8 mouse cellular contexts compared by ENCODE assay signal in the genomic region with DNA sequence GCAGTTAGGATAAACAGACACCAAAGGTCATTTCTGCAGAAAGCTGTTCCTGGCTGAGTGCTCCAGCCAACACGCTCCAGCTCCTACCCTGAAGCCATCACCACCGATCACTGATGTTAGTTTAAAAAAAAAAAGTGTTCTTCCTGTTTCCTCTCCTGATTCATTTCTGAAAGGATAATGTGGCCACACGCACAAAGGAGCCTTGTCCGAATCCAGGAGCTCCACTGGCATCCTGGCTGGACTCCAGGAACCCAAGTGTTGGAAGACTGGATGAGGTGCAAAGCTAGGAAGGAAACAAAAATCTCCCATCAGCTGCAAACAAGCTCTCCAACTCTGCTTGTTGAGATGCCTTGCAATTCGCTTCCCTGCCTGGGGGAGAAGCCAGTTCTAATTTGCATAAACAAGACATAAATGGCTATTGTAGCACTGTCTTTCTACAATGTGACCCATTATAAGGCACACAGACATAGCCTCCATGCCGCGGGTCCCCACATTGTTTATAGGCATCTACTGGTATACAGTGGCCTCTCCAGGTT. TPM values are rescaled to one million over a fixed set of nuclear protein-coding genes. Genes with fewer than 3 reads are reported as not detected.
DNase-seq lines count a peak whose midpoint lies in the region; ATAC-seq and TF ChIP-seq lines count a peak whose summit lies in the region.

No protein-coding gene starts in this region.

- intact Hi-C loops in gastrocnemius, adult 2 months (cut with DNase I): no loop called here

- peak; percentile 19 for DNase-seq in gastrocnemius, adult 2 months
- no peak for DNase-seq in gastrocnemius, adult 18-20 months (ENCODE audit: low spot score)
- DNase-seq in kidney, postnatal 14 days: peak; percentile 42
- DNase-seq in lung, embryonic 14.5 days: peak; percentile 95

- no peaks in the 10 kb centered on the region for H3K36me3 ChIP-seq in heart, embryonic 14.5 days (ENCODE audit: control insufficient read depth, insufficient read depth, low read length)
- H3K36me3 ChIP-seq in lung, embryonic 14.5 days (ENCODE audit: insufficient read depth): no peaks in the 10 kb centered on the region
- no peaks in the 10 kb centered on the region for H3K36me3 ChIP-seq in stomach, embryonic 14.5 days (ENCODE audit: control insufficient read depth, insufficient read depth, low read length)

- no peaks in the 10 kb centered on the region for H3K9me3 ChIP-seq in heart, embryonic 14.5 days (ENCODE audit: control insufficient read depth, low read length)
- H3K9me3 ChIP-seq in lung, embryonic 14.5 days (ENCODE audit: low read depth, low read length): no peaks in the 10 kb centered on the region
- H3K9me3 ChIP-seq in stomach, embryonic 14.5 days (ENCODE audit: control insufficient read depth, low read depth, low read length): no peaks in the 10 kb centered on the region

- H3K4me1 ChIP-seq in cortical plate, adult 2 months (ENCODE audit: control insufficient read depth, insufficient read depth, low read length): no peaks in the 10 kb centered on the region
- peaks cover 18 to 27% of the 10 kb centered on the region in 2 experiments for H3K4me1 ChIP-seq in heart, embryonic 14.5 days (ENCODE audit: control insufficient read depth in 2 of 2, insufficient read depth in 2 of 2, low read length in 2 of 2)
- H3K4me1 ChIP-seq in lung, embryonic 14.5 days (ENCODE audit: insufficient read depth): peaks cover 15% of the 10 kb centered on the region
- peaks cover 11% of the 10 kb centered on the region; the same call in 1 of the 2 replicates for H3K4me1 ChIP-seq in stomach, embryonic 14.5 days (ENCODE audit: control insufficient read depth, insufficient read depth, low read length)

- ATAC-seq in heart, embryonic 14.5 days (ENCODE audit: insufficient number of reproducible peaks, insufficient read depth, low FRiP score, low read depth): peak; percentile 78
- peak; percentile 93 for ATAC-seq in lung, embryonic 14.5 days (ENCODE audit: insufficient read depth)
- ATAC-seq in stomach, embryonic 14.5 days (ENCODE audit: insufficient number of reproducible peaks, insufficient read depth, low FRiP score, low read depth): no peak
- ATAC-seq in erythroid progenitor cell, adult 5-6 weeks (replicated peaks; ENCODE audit: low FRiP score, poor library complexity, severe bottlenecking): no peak

- TF ChIP-seq CTCF in gastrocnemius, adult 2 months (IDR thresholded peaks at IDR 0.05): no peak
- no peak for TF ChIP-seq CTCF in cortical plate, adult 2 months (IDR thresholded peaks at IDR 0.05; ENCODE audit: extremely low read depth, insufficient read depth, low read length)
- no peak for TF ChIP-seq CTCF in lung, embryonic 14.5 days (IDR thresholded peaks at IDR 0.05; ENCODE audit: low read depth)

- no peak for TF ChIP-seq POLR2A in cortical plate, adult 2 months (IDR thresholded peaks at IDR 0.05; ENCODE audit: extremely low read depth, insufficient read depth, low read length)

- no peaks in the 10 kb centered on the region for H3K27me3 ChIP-seq in heart, embryonic 14.5 days (ENCODE audit: control insufficient read depth, insufficient read depth, low read length)
- H3K27me3 ChIP-seq in lung, embryonic 14.5 days (ENCODE audit: insufficient read depth, low read length): no peaks in the 10 kb centered on the region
- H3K27me3 ChIP-seq in stomach, embryonic 14.5 days (ENCODE audit: control insufficient read depth, insufficient read depth, low read length): no peaks in the 10 kb centered on the region

- peak overlapping the region; percentile 25; the same call in 1 of the 2 replicates for H3K4me2 ChIP-seq in heart, embryonic 14.5 days (ENCODE audit: low read length)
- no peak overlapping the region for H3K4me2 ChIP-seq in lung, embryonic 14.5 days
- no peak overlapping the region for H3K4me2 ChIP-seq in stomach, embryonic 14.5 days (replicated peaks; ENCODE audit: low read depth, low read length)

- no peak overlapping the region for H3K4me3 ChIP-seq in gastrocnemius, adult 2 months
- H3K4me3 ChIP-seq in cortical plate, adult 2 months (ENCODE audit: insufficient read depth, low read length): no peak overlapping the region
- no peak overlapping the region for H3K4me3 ChIP-seq in heart, embryonic 14.5 days (ENCODE audit: control insufficient read depth in 1 of 2, insufficient read depth in 1 of 2, low read depth in 1 of 2, low read length in 2 of 2)
- no peak overlapping the region for H3K4me3 ChIP-seq in lung, embryonic 14.5 days (ENCODE audit: low read depth, low read length)
- H3K4me3 ChIP-seq in stomach, embryonic 14.5 days (ENCODE audit: low read depth, low read length): no peak overlapping the region

- WGBS in heart, embryonic 14.5 days: 34% methylated on average over 7 of the region's 7 CpGs
- 26% methylated on average over 7 of the region's 7 CpGs for WGBS in lung, embryonic 14.5 days
- 35% methylated on average over 7 of the region's 7 CpGs for WGBS in stomach, embryonic 14.5 days

- peak overlapping the region; percentile 43; the same call in 1 of the 2 replicates for H3K9ac ChIP-seq in heart, embryonic 14.5 days (ENCODE audit: low read length)
- H3K9ac ChIP-seq in lung, embryonic 14.5 days: no peak overlapping the region
- H3K9ac ChIP-seq in stomach, embryonic 14.5 days (replicated peaks; ENCODE audit: low read depth, low read length): no peak overlapping the region

- no peak overlapping the region for H3K27ac ChIP-seq in gastrocnemius, adult 2 months
- peak overlapping the region; percentile 76; the same call in 1 of the 2 replicates for H3K27ac ChIP-seq in cortical plate, adult 2 months (ENCODE audit: insufficient read depth, low read length)
- H3K27ac ChIP-seq in heart, embryonic 14.5 days (replicated peaks in 1 of 2; ENCODE audit: control insufficient read depth in 1 of 2, insufficient read depth in 1 of 2, low read depth in 2 of 2, low read length in 2 of 2): peak overlapping the region; percentile 87 to 94
- H3K27ac ChIP-seq in lung, embryonic 14.5 days (ENCODE audit: low read depth): peak overlapping the region; percentile 95
- peak overlapping the region; percentile 62 for H3K27ac ChIP-seq in stomach, embryonic 14.5 days (ENCODE audit: low read length)

RNA-seq across cellular contexts. Expression of gene Actbl2, which starts 37.2 kb away (rescaled TPM):
- not detected for total RNA-seq in gastrocnemius, adult 2 months (2021)
- total RNA-seq in gastrocnemius, adult 18-20 months (2021): not detected
- 0.09 TPM in 1 of 2 replicates, not detected in the other for polyA plus RNA-seq in cortical plate, adult 2 months (2012; rRNA removed)
- not detected in 2 replicates for polyA plus RNA-seq in heart, embryonic 14.5 days (2014; fragmentation: Nextera tagmentation; extraction: Ambion mirVana)
- polyA plus RNA-seq in lung, embryonic 14.5 days (2014; fragmentation: Nextera tagmentation; extraction: Ambion mirVana): not detected in 2 replicates
- polyA plus RNA-seq in stomach, embryonic 14.5 days (2014; fragmentation: Nextera tagmentation; extraction: Ambion mirVana): not detected in 2 replicates
- total RNA-seq in erythroid progenitor cell, adult 5-6 weeks (2015; ENCODE audit: low replicate concordance): not detected in 2 replicates
- total RNA-seq in erythroid progenitor cell, adult 5-6 weeks (2017; ENCODE audit: low replicate concordance): not detected in 2 replicates

Comparison
In these comparisons a context has a peak if more than half of its experiments do, and no peak if none do; other contexts are left out.
1. ATAC-seq: peak in heart, embryonic 14.5 days (single experiment) and lung, embryonic 14.5 days (single experiment); none in stomach, embryonic 14.5 days (single experiment) and erythroid progenitor cell, adult 5-6 weeks (single experiment).